Mouse (Mus musculus): ENCODE measurements around the gene BC048671. TPM values are rescaled to one million over a fixed set of nuclear protein-coding genes. Genes with fewer than 3 reads are reported as not detected.

BC048671 gene
- total and polyA plus RNA-seq, 3 experiments: not detected

DNA sequence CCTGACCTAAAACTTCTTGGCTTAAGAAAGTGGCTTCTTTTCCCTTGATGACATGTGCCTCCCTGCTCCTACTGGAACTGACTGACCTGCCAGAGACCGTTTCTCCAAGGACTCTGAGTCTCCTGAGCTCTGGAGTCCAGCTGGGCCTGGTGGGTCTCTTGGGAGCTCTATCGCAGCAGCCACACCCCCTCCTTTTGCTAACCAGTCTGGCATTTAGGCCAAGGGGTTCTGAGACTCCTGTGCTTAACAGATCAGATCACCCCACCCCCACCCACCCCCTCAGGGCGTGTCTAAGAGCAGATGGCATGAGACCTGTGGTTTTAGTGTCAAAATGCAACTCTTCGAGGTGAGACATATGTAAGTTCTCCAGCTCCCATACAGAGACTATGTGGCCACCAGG is 20.8 kb downstream of the BC048671 start:
- dilution Hi-C loops (cut with MboI; ENCODE audit: extremely low pct_ligation_motif_present, extremely low pct_unique_long_range_greater_than_20kb, low sequenced_read_pairs): no loop called here
- Histone ChIP-seq H3K27ac (ENCODE audit: insufficient read depth, low read depth) (no peak overlapping the region), H3K9ac (ENCODE audit: insufficient read depth, low read depth) (no peak overlapping the region), H3K36me3 (replicated peaks in 1 of 2; ENCODE audit: control insufficient read depth in 1 of 2, insufficient read depth in 1 of 2, low read length in 1 of 2) (no peaks in the 10 kb centered on the region), H3K4me1 (ENCODE audit: control insufficient read depth in 1 of 2, insufficient read depth in 2 of 2) (peaks cover 0 to 2% of the 10 kb centered on the region in 2 experiments; a peak in 1 of 4 replicates), H3K4me3 (replicated peaks in 1 of 3; ENCODE audit: low read depth in 2 of 3, low read length in 2 of 3, poor library complexity in 1 of 3) (no peak overlapping the region), H3K4me2 (ENCODE audit: insufficient read depth, low read depth, poor library complexity, severe bottlenecking) (no peak overlapping the region), H3K27me3 (replicated peaks) (peaks cover 54% of the 10 kb centered on the region), H3K9me3 (replicated peaks; ENCODE audit: low read length) (no peaks in the 10 kb centered on the region), H3K79me2 (replicated peaks; ENCODE audit: control insufficient read depth, extremely low read depth, insufficient read depth, poor library complexity, severe bottlenecking) (no peaks in the 10 kb centered on the region)
- no peak for TF ChIP-seq EP300 (IDR thresholded peaks at IDR 0.05; ENCODE audit: low read length)
- TF ChIP-seq CHD1 (IDR thresholded peaks at IDR 0.05; ENCODE audit: low read depth, low read length): no peak
- TF ChIP-seq RAD21 (IDR thresholded peaks at IDR 0.05; ENCODE audit: low read depth, low read length): no peak
- no peak for TF ChIP-seq HCFC1 (IDR thresholded peaks at IDR 0.05; ENCODE audit: low read depth, low read length)
- TF ChIP-seq JUN (IDR thresholded peaks at IDR 0.05; ENCODE audit: insufficient read depth, low read depth, low read length): no peak
- no peak for TF ChIP-seq USF2 (conservative IDR thresholded peaks at IDR 0.05; ENCODE audit: low read depth, low read length)
- no peak for TF ChIP-seq MAZ (IDR thresholded peaks at IDR 0.05; ENCODE audit: low read depth, low read length)
- TF ChIP-seq MAX (IDR thresholded peaks at IDR 0.05; ENCODE audit: low read length): no peak
- TF ChIP-seq POLR2A (IDR thresholded peaks at IDR 0.05; ENCODE audit: low read depth, low read length): no peak
- peak; percentile 13 for DNase-seq (ENCODE audit: extremely low read depth)
- in situ Hi-C loops (cut with MboI; ENCODE audit: low pct_ligation_motif_present, low pct_unique_long_range_greater_than_20kb, low sequenced_read_pairs): loop anchor here (10.0 kb wide), 1 partner anchor 637 kb away; no protein-coding TSS in a partner anchor

DNA sequence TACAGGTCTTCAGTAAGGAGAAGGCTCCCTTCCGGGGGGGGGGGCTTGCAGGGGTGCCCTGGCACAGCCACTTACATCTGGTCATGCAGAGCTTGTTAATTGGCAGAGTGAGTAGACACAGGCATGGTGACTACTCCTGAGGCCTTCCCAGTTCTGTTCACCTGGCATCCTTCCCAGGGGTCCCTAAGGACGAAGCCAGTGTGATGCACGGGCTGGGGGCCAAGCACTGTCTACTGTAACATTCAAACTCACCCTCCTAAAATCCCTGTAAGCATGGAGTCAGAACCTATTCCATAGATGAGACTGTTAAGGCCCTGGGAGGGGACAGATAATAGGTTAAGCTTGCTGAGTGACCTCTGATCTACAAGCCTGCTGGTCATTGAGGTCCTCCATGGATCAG is 23.0 kb downstream of the BC048671 start:
- peaks cover 61% of the 10 kb centered on the region for H3K27me3 ChIP-seq (replicated peaks)
- TF ChIP-seq ELF1 (IDR thresholded peaks at IDR 0.05; ENCODE audit: low read depth, low read length) (no peak), SMC3 (IDR thresholded peaks at IDR 0.05; ENCODE audit: low read depth, low read length) (no peak), ZKSCAN1 (IDR thresholded peaks at IDR 0.05; ENCODE audit: borderline replicate concordance, low read depth, low read length) (no peak), ZC3H11A (IDR thresholded peaks at IDR 0.05; ENCODE audit: low read depth, low read length) (no peak), ZNF384 (IDR thresholded peaks at IDR 0.05; ENCODE audit: low read depth, low read length) (no peak), EP300 (IDR thresholded peaks at IDR 0.05; ENCODE audit: low read length) (no peak), MYC (IDR thresholded peaks at IDR 0.05; ENCODE audit: low read depth, low read length) (no peak)
- in situ Hi-C loops (cut with MboI; ENCODE audit: low pct_ligation_motif_present, low pct_unique_long_range_greater_than_20kb, low sequenced_read_pairs) (loop anchor here (10.0 kb wide), 1 partner anchor 639 kb away; no protein-coding TSS in a partner anchor), dilution Hi-C loops (cut with MboI; ENCODE audit: extremely low pct_ligation_motif_present, extremely low pct_unique_long_range_greater_than_20kb, low sequenced_read_pairs) (no loop called here)
- no peak overlapping the region for H3K9ac ChIP-seq (ENCODE audit: insufficient read depth, low read depth)
- no peaks in the 10 kb centered on the region for H3K36me3 ChIP-seq (replicated peaks in 1 of 2; ENCODE audit: control insufficient read depth in 1 of 2, insufficient read depth in 1 of 2, low read length in 1 of 2)
- H3K27ac ChIP-seq (ENCODE audit: insufficient read depth, low read depth): no peak overlapping the region
- no peaks in the 10 kb centered on the region for H3K9me3 ChIP-seq (replicated peaks; ENCODE audit: low read length)
- no peak for DNase-seq (ENCODE audit: extremely low read depth)
- H3K4me2 ChIP-seq (ENCODE audit: insufficient read depth, low read depth, poor library complexity, severe bottlenecking): no peak overlapping the region
- peaks cover 0 to 2% of the 10 kb centered on the region in 2 experiments; a peak in 1 of 4 replicates for H3K4me1 ChIP-seq (ENCODE audit: control insufficient read depth in 1 of 2, insufficient read depth in 2 of 2)
- no peaks in the 10 kb centered on the region for H3K79me2 ChIP-seq (replicated peaks; ENCODE audit: control insufficient read depth, extremely low read depth, insufficient read depth, poor library complexity, severe bottlenecking)
- H3K4me3 ChIP-seq (replicated peaks in 1 of 3; ENCODE audit: low read depth in 2 of 3, low read length in 2 of 3, poor library complexity in 1 of 3): no peak overlapping the region

Measured in CH12.LX (cell line).